Mouse (Mus musculus) C2C12 (cell line): ENCODE measurements at regions not wholly inside any gene's neighbourhood (a gene's known extent, or its start where the extent isn't known, plus 50 kb on each side); places are given as distances from the start of the nearest gene placed in this dataset.

Experiments
- CEBPB ChIP-seq: IDR thresholded peaks from one replicate; pipeline ENCODE4 v1.6.1; 2011; ENCODE audit warnings: low read depth, mild to moderate bottlenecking, control low read depth, moderate library complexity
- CTCF ChIP-seq: IDR thresholded peaks from one replicate; pipeline ENCODE4 v1.5.1; 2011; ENCODE audit not compliant: control insufficient read depth, insufficient read depth, insufficient read length
- MAX ChIP-seq: IDR thresholded peaks from one replicate; pipeline ENCODE4 v1.6.1; 2011; ENCODE audit warnings: mild to moderate bottlenecking, control low read depth
- MYOD1 ChIP-seq: IDR thresholded peaks from one replicate; pipeline ENCODE4 v1.6.1; 2011; ENCODE audit warnings: low read depth; ENCODE audit not compliant: control insufficient read depth, insufficient read length
- USF1 ChIP-seq: IDR thresholded peaks from one replicate; pipeline ENCODE4 v1.6.1; 2011; ENCODE audit warnings: low read depth, mild to moderate bottlenecking, control low read depth, moderate library complexity

DNA sequence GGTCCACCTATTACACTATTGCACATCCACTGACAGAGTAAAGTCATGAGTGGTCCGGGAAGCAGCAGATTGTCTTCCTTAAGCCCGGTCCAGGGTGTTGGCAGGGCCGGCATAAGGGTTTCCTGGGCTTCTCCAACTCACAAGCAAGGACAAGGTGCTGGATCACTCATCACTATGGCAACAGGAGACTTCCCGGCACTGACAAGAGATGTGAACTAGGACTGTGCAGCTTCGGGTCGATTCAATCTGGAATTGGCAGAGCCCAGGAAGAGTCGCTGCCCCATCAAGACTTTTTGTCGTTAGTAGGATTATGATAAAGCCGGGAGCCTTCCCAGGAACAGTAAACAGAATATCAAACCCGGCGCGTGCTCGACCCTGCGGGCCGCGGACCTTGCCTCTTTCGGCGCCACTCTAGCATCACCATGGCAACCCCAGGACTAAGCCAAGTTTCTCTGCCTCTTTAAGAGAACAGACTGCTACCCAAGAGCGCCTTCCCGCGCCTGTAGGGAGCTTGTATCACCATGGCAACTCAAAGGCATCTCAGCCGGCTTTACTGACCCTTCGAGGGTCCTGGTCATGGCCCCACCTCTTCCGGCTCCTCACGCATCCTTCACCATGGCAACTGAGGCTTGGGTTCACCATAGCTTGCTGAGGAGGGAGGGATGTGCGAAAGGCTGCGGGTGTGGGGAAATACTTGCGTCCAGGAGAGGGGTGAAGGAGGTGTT lies 103.3 kb upstream of the Tgm3 start:
- TF ChIP-seq CTCF (no peak), USF1 (no peak), MAX (no peak), CEBPB (no peak), MYOD1 (no peak)
